Mouse (Mus musculus) gastrocnemius, adult 18-20 months (tissue): Measurements from ENCODE around the gene Bst2. TPM values are rescaled to one million over a fixed set of nuclear protein-coding genes. Genes with fewer than 3 reads are reported as not detected.

Experiments
- DNase-seq: peaks from one replicate; pipeline ENCODE4 v3.0.0; 2021; ENCODE audit warnings: low spot score
- total RNA-seq, 2 experiments: library from RNA; stranded (reverse); gene quantifications; 2 replicates each; pipeline ENCODE4 v1.2.3; 2021

Bst2 gene
- total RNA-seq, 2 experiments from 2014 or later = 5.9 to 8.2 TPM

GRCm38 (mm10) chr8:71485142-71486135 is 51.8 kb downstream of the Bst2 start, which contains the start of gene Ano8:
Gene Ano8, minus strand, starts transcription at chr8:71485963.
- DNase-seq = peak; percentile 88

- DNase-seq = no peak
Observed at GRCm38 (mm10) chr8:71484736-71485135, 52.5 kb downstream of the Bst2 start.

Other genes starting within 250 kb of the Bst2 start
- 100 to 1,000 TPM; 100 to 109 TPM for gene Use1, start 170.6 kb downstream of the Bst2 start, total RNA-seq
- gene Ocel1, start 166.2 kb downstream of the Bst2 start, total RNA-seq = 1 to 10 TPM; 6.1 to 6.2 TPM
- gene Nr2f6, start 155.5 kb downstream of the Bst2 start, total RNA-seq = 10 to 100 TPM; 20.8 to 22.4 TPM
- gene Ushbp1, start 141.7 kb downstream of the Bst2 start, total RNA-seq = 1 to 10 TPM; 4.7 to 6.9 TPM
- 10 to 100 TPM; 63.4 to 71.9 TPM for gene Babam1, start 140.6 kb downstream of the Bst2 start, total RNA-seq
- not detected for gene Ankle1, start 131.4 kb downstream of the Bst2 start, total RNA-seq
- 10 to 100 TPM; 22.4 to 28.0 TPM for gene Abhd8, start 73.8 kb downstream of the Bst2 start, total RNA-seq
- 10 to 100 TPM; 65.5 to 71.4 TPM for gene Mrpl34, start 72.5 kb downstream of the Bst2 start, total RNA-seq
- 10 to 100 TPM; 28.4 to 31.7 TPM for gene Dda1, start 68.3 kb downstream of the Bst2 start, total RNA-seq
- 10 to 100 TPM; 14.6 to 16.0 TPM for gene Ano8, start 51.5 kb downstream of the Bst2 start, total RNA-seq
- 10 to 100 TPM; 10.0 to 10.5 TPM for gene Gtpbp3, start 49.4 kb downstream of the Bst2 start, total RNA-seq
- 10 to 100 TPM; 11.1 to 12.0 TPM for gene Plvap, start 25.7 kb downstream of the Bst2 start, total RNA-seq
- not detected for gene Ccdc194, start 11.7 kb downstream of the Bst2 start, total RNA-seq
- gene Mvb12a, start 5.5 kb upstream of the Bst2 start, total RNA-seq = 10 to 100 TPM; 22.5 to 24.8 TPM
- not detected for gene Tmem221, start 21.4 kb upstream of the Bst2 start, total RNA-seq
- not detected for gene Nxnl1, start 29.1 kb upstream of the Bst2 start, total RNA-seq
- 10 to 100 TPM; 78.7 to 93.8 TPM for gene Slc27a1, start 31.4 kb upstream of the Bst2 start, total RNA-seq
- gene Pgls, start 54.7 kb upstream of the Bst2 start, total RNA-seq = 10 to 100 TPM; 23.2 to 23.7 TPM
- 1 to 10 TPM in 1 of 2 experiments, under 1 TPM in 1; 0.57 to 1.3 TPM for gene Fam129c, start 60.2 kb upstream of the Bst2 start, total RNA-seq
- gene Colgalt1, start 73.5 kb upstream of the Bst2 start, total RNA-seq = 10 to 100 TPM; 37.3 to 37.4 TPM
- gene Unc13a, start 134.3 kb upstream of the Bst2 start, total RNA-seq = not detected
- 1 to 10 TPM; 1.4 to 2.2 TPM for gene Jak3, start 138.8 kb upstream of the Bst2 start, total RNA-seq
- gene Insl3, start 151.8 kb upstream of the Bst2 start, total RNA-seq = under 1 TPM; 0.78 TPM
- gene B3gnt3, start 164.3 kb upstream of the Bst2 start, total RNA-seq = 1 to 10 TPM; 1.7 to 2.4 TPM
- not detected for gene Fcho1, start 188.3 kb upstream of the Bst2 start, total RNA-seq